Mouse (Mus musculus): ENCODE results near the gene Zfp65. TPM values are rescaled to one million over a fixed set of nuclear protein-coding genes. Genes with fewer than 3 reads are reported as not detected.
"Not testable (repeated sequence)": the region's sequence is repeated elsewhere in the genome, so short reads cannot be mapped to it uniquely, and the experiment has no call there.

Gene Zfp65
- polyA plus RNA-seq, 1 experiment from 2014 or later, result 2.7 TPM

- not testable (repeated sequence) for H3K4me1 ChIP-seq (ENCODE audit: insufficient read depth); H3K36me3 ChIP-seq (ENCODE audit: insufficient read depth); H3K27me3 ChIP-seq (ENCODE audit: insufficient read depth, low read length); H3K27ac ChIP-seq (ENCODE audit: low read depth); H3K9me3 ChIP-seq (ENCODE audit: low read depth, low read length)
- DNase-seq (peak; percentile 93), ATAC-seq (ENCODE audit: insufficient read depth) (peak; percentile 100)
- peak; percentile 37; the same call in 1 of the 2 replicates for TF ChIP-seq CTCF (IDR thresholded peaks at IDR 0.05; ENCODE audit: low read depth)
- peak overlapping the region; percentile 72 for H3K4me2 ChIP-seq
- peak overlapping the region; percentile 78 for H3K9ac ChIP-seq
- H3K4me3 ChIP-seq (ENCODE audit: low read depth, low read length), result peak overlapping the region; percentile 67
- 10% methylated on average over 16 of the region's 16 CpGs for WGBS
Observed at GRCm38 (mm10) chr13:67682959-67683735, 45.8 kb downstream of the Zfp65 start.

- H3K4me2 ChIP-seq, result no peak overlapping the region
- ATAC-seq (ENCODE audit: insufficient read depth), result no peak
- H3K4me3 ChIP-seq (ENCODE audit: low read depth, low read length), result no peak overlapping the region
- WGBS, result 95% methylated on average over 2 of the region's 2 CpGs
- H3K36me3 ChIP-seq (ENCODE audit: insufficient read depth), result no peaks in the 10 kb centered on the region
- H3K9me3 ChIP-seq (ENCODE audit: low read depth, low read length), result no peaks in the 10 kb centered on the region
- no peak overlapping the region for H3K27ac ChIP-seq (ENCODE audit: low read depth)
- no peaks in the 10 kb centered on the region for H3K27me3 ChIP-seq (ENCODE audit: insufficient read depth, low read length)
- no peak for TF ChIP-seq CTCF (IDR thresholded peaks at IDR 0.05; ENCODE audit: low read depth)
- no peak for DNase-seq
- no peak overlapping the region for H3K9ac ChIP-seq
- H3K4me1 ChIP-seq (ENCODE audit: insufficient read depth), result no peaks in the 10 kb centered on the region
Observed at GRCm38 (mm10) chr13:67674902-67675301, 54.1 kb downstream of the Zfp65 start.

Other genes with a start within 250 kb of the Zfp65 start
- gene Zfp874b, start 244.9 kb downstream of the Zfp65 start, polyA plus RNA-seq (2014; fragmentation: Nextera tagmentation; extraction: Ambion mirVana), result 2.4 and 2.8 TPM in 2 replicates
- gene Zfp58, start 228.6 kb downstream of the Zfp65 start, polyA plus RNA-seq (2014; fragmentation: Nextera tagmentation; extraction: Ambion mirVana), result 12.7 and 13.1 TPM in 2 replicates
- gene Gm26965, start 203.0 kb downstream of the Zfp65 start, polyA plus RNA-seq (2014; fragmentation: Nextera tagmentation; extraction: Ambion mirVana), result 0.30 TPM in 1 of 2 replicates, not detected in the other
- 20.5 and 24.3 TPM in 2 replicates for gene Zfp87, start 203.0 kb downstream of the Zfp65 start, polyA plus RNA-seq (2014; fragmentation: Nextera tagmentation; extraction: Ambion mirVana)
- 16.0 and 16.5 TPM in 2 replicates for gene Zfp748, start 175.3 kb downstream of the Zfp65 start, polyA plus RNA-seq (2014; fragmentation: Nextera tagmentation; extraction: Ambion mirVana)
- 4.4 and 4.7 TPM in 2 replicates for gene Zfp729b, start 119.5 kb downstream of the Zfp65 start, polyA plus RNA-seq (2014; fragmentation: Nextera tagmentation; extraction: Ambion mirVana)
- not detected in 2 replicates for gene Gm49345, start 91.4 kb downstream of the Zfp65 start, polyA plus RNA-seq (2014; fragmentation: Nextera tagmentation; extraction: Ambion mirVana)
- gene Zfp729a, start 91.4 kb downstream of the Zfp65 start, polyA plus RNA-seq (2014; fragmentation: Nextera tagmentation; extraction: Ambion mirVana), result 3.6 and 4.6 TPM in 2 replicates
- 9.9 and 11.0 TPM in 2 replicates for gene Zfp738, start 42.1 kb downstream of the Zfp65 start, polyA plus RNA-seq (2014; fragmentation: Nextera tagmentation; extraction: Ambion mirVana)
- 5.6 and 6.4 TPM in 2 replicates for gene Zfp85, start 26.1 kb upstream of the Zfp65 start, polyA plus RNA-seq (2014; fragmentation: Nextera tagmentation; extraction: Ambion mirVana)
- gene Zfp493, start 50.5 kb upstream of the Zfp65 start, polyA plus RNA-seq (2014; fragmentation: Nextera tagmentation; extraction: Ambion mirVana), result 3.1 and 4.4 TPM in 2 replicates
- gene Zfp273, start 84.6 kb upstream of the Zfp65 start, polyA plus RNA-seq (2014; fragmentation: Nextera tagmentation; extraction: Ambion mirVana), result 7.5 and 8.0 TPM in 2 replicates
- 3.0 and 3.5 TPM in 2 replicates for gene Gm10037, start 101.9 kb upstream of the Zfp65 start, polyA plus RNA-seq (2014; fragmentation: Nextera tagmentation; extraction: Ambion mirVana)
- gene BC048507, start 134.2 kb upstream of the Zfp65 start, polyA plus RNA-seq (2014; fragmentation: Nextera tagmentation; extraction: Ambion mirVana), result not detected in 2 replicates